19 mouse cellular contexts compared by ENCODE assay signal in genomic region chr13:36564764-36565315, GRCm38 (mm10).
DNase-seq lines count a peak whose midpoint lies in the region; ATAC-seq lines count a peak whose summit lies in the region.
"Had no signal": no experiment of that assay in that cellular context is flagged by ENCODE, and none has a peak within 500 bp of the region (broad histone marks: within the 10 kb centered on the region; RNA-seq: fewer than 3 reads in every experiment).

No protein-coding gene starts in this region.

- no peaks in the 10 kb centered on the region for H3K27me3 ChIP-seq in forebrain, embryonic 10.5 days (ENCODE audit: poor library complexity, severe bottlenecking)
- H3K27me3 ChIP-seq in forebrain, embryonic 13.5 days = no peaks in the 10 kb centered on the region
- H3K27me3 ChIP-seq in hindbrain, embryonic 14.5 days (ENCODE audit: control insufficient read depth, insufficient read depth, low read length) = no peaks in the 10 kb centered on the region
- H3K27me3 ChIP-seq in midbrain, embryonic 14.5 days (ENCODE audit: control insufficient read depth, insufficient read depth, low read length) = no peaks in the 10 kb centered on the region
- H3K27me3 ChIP-seq: heart, embryonic 13.5 days; limb, embryonic 13.5 days had no signal

- H3K4me3 ChIP-seq in forebrain, embryonic 10.5 days = no peak overlapping the region
- H3K4me3 ChIP-seq in forebrain, embryonic 13.5 days = no peak overlapping the region
- no peak overlapping the region for H3K4me3 ChIP-seq in hindbrain, embryonic 14.5 days (replicated peaks; ENCODE audit: low read length)
- H3K4me3 ChIP-seq in midbrain, embryonic 14.5 days (replicated peaks; ENCODE audit: low read depth, low read length) = no peak overlapping the region
- H3K4me3 ChIP-seq: erythroblast, embryonic 14.5 days; heart, embryonic 13.5 days; limb, embryonic 13.5 days; myocyte had no signal

- no peak overlapping the region for H3K4me2 ChIP-seq in forebrain, embryonic 13.5 days
- no peak overlapping the region for H3K4me2 ChIP-seq in hindbrain, embryonic 14.5 days (replicated peaks)
- H3K4me2 ChIP-seq in midbrain, embryonic 14.5 days (ENCODE audit: low read length) = no peak overlapping the region
- H3K4me2 ChIP-seq: heart, embryonic 13.5 days; limb, embryonic 13.5 days had no signal

- H3K4me1 ChIP-seq in forebrain, embryonic 10.5 days = peaks cover 30% of the 10 kb centered on the region
- H3K4me1 ChIP-seq in forebrain, embryonic 13.5 days = peaks cover 36% of the 10 kb centered on the region
- H3K4me1 ChIP-seq in hindbrain, embryonic 14.5 days (replicated peaks; ENCODE audit: control insufficient read depth, insufficient read depth, low read length) = peaks cover 17% of the 10 kb centered on the region
- H3K4me1 ChIP-seq in midbrain, embryonic 14.5 days (ENCODE audit: control insufficient read depth, insufficient read depth, low read length) = peaks cover 32% of the 10 kb centered on the region
- H3K4me1 ChIP-seq: limb, embryonic 13.5 days had no signal

- WGBS in forebrain, embryonic 10.5 days = 40% methylated on average over 6 of the region's 6 CpGs
- WGBS in forebrain, embryonic 13.5 days = 11% methylated on average over 5 of the region's 6 CpGs
- WGBS in hindbrain, embryonic 14.5 days = 7% methylated on average over 5 of the region's 6 CpGs
- WGBS in midbrain, embryonic 14.5 days = 5% methylated on average over 5 of the region's 6 CpGs

- H3K36me3 ChIP-seq in forebrain, embryonic 10.5 days (replicated peaks) = no peaks in the 10 kb centered on the region
- H3K36me3 ChIP-seq in forebrain, embryonic 13.5 days (ENCODE audit: poor library complexity, severe bottlenecking) = no peaks in the 10 kb centered on the region
- no peaks in the 10 kb centered on the region for H3K36me3 ChIP-seq in hindbrain, embryonic 14.5 days (replicated peaks; ENCODE audit: control insufficient read depth, insufficient read depth)
- no peaks in the 10 kb centered on the region for H3K36me3 ChIP-seq in midbrain, embryonic 14.5 days (ENCODE audit: control insufficient read depth, insufficient read depth, low read length)
- H3K36me3 ChIP-seq: heart, embryonic 13.5 days; limb, embryonic 13.5 days had no signal

- H3K9me3 ChIP-seq in forebrain, embryonic 10.5 days = no peaks in the 10 kb centered on the region
- no peaks in the 10 kb centered on the region for H3K9me3 ChIP-seq in forebrain, embryonic 13.5 days (replicated peaks)
- no peaks in the 10 kb centered on the region for H3K9me3 ChIP-seq in hindbrain, embryonic 14.5 days (ENCODE audit: control insufficient read depth, low read length)
- H3K9me3 ChIP-seq in midbrain, embryonic 14.5 days (ENCODE audit: control insufficient read depth, low read length) = no peaks in the 10 kb centered on the region
- H3K9me3 ChIP-seq: heart, embryonic 13.5 days; limb, embryonic 13.5 days had no signal

- H3K27ac ChIP-seq in forebrain, embryonic 10.5 days = peak overlapping the region; percentile 60; the same call in 1 of the 2 replicates
- H3K27ac ChIP-seq in forebrain, embryonic 13.5 days = peak overlapping the region; percentile 54
- H3K27ac ChIP-seq in hindbrain, embryonic 14.5 days = peak overlapping the region; percentile 77; the same call in 1 of the 2 replicates
- peak overlapping the region; percentile 90 for H3K27ac ChIP-seq in midbrain, embryonic 14.5 days (replicated peaks; ENCODE audit: low read depth, low read length)
- H3K27ac ChIP-seq: heart, embryonic 13.5 days; limb, embryonic 13.5 days; liver, embryonic 14.5 days had no signal

- no peak overlapping the region for H3K9ac ChIP-seq in forebrain, embryonic 13.5 days
- no peak overlapping the region for H3K9ac ChIP-seq in hindbrain, embryonic 14.5 days
- H3K9ac ChIP-seq in midbrain, embryonic 14.5 days (replicated peaks; ENCODE audit: low read length) = no peak overlapping the region
- H3K9ac ChIP-seq: heart, embryonic 13.5 days; limb, embryonic 13.5 days; liver, embryonic 14.5 days had no signal

- no peak for DNase-seq in forebrain, embryonic 10.5 days (ENCODE audit: extremely low spot score, low spot score)
- DNase-seq in hindbrain, embryonic 14.5 days (ENCODE audit: low spot score) = no peak
- DNase-seq in midbrain, embryonic 14.5 days = peak; percentile 64
- DNase-seq in urinary bladder, postnatal 4 days (ENCODE audit: low spot score in 2 of 2) = no peak
- DNase-seq in gastrocnemius, postnatal 4 days (ENCODE audit: low spot score in 2 of 2) = no peak
- DNase-seq in cerebellum, adult 8-10 months = no peak
- DNase-seq: adrenal gland, postnatal 36 days; cerebellum, postnatal 14 days; kidney, adult 18-20 months; kidney, postnatal 14 days; layer of hippocampus, adult 9-11 months; right cerebral cortex, adult 18-20 months had no signal

- ATAC-seq in forebrain, embryonic 13.5 days = peak; percentile 67
- peak; percentile 66; the same call in 1 of the 2 replicates for ATAC-seq in hindbrain, embryonic 14.5 days (ENCODE audit: low FRiP score)
- ATAC-seq in midbrain, embryonic 14.5 days (ENCODE audit: low FRiP score, low TSS enrichment) = peak; percentile 66; the same call in 1 of the 2 replicates
- ATAC-seq: lung, postnatal 0 days had no signal
